Mouse (Mus musculus) frontal cortex, postnatal 10 days (tissue): ENCODE measurements around the gene Slc25a33.

Experiments used
- DNase-seq, 2 experiments: peaks; one replicate each; pipeline ENCODE4 v3.0.0; 2022; ENCODE audit warnings: low spot score in 2 of 2, mixed read lengths in 1 of 2

Slc25a33 gene

DNA sequence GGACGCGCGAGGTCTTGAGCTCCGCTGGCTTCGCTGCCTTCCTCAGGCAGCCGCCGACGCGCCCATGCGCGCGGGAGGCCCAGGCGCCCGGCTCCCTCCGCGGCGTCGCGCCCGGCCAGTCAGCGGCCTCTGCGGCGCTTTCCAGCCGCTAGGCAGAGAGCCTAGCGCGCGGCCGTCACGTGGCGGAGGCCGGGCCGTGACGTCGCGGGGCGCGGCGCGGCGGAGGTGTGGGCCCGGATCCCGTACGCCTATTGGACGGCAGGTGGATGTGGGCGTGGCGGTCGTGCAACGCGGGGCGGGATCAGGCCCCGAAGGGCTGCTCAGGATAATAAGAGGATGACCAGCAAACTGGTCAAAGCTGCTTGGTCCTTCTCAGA, at the start of gene Slc25a33:
Gene Slc25a33 (minus strand): TSS at position 184 of the 377 bp plus-strand sequence.
- peak; percentile 92 to 94 for DNase-seq

GRCm38 (mm10) chr4:149822586-149823196, 48.6 kb upstream of the Slc25a33 start:
- DNase-seq: no peak

DNA sequence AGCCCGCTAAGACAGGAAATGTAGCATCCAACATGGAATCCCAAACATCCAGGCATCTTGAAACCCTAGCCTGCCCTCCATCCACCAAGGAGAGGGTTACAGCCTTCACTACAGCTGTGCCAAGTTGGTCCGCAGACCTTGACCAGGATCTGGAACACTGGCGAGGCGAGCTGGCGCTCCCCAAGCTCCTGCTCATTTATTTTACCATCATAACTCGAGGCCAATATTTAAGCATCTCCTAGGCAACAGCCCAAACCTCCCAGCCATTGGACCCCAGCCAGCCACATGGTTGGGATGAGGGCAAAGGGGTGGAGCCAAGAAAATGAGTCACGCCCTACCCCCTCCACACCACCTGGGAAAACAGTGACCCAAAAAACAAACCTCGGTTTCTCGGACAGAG, 48.0 kb upstream of the Slc25a33 start:
- DNase-seq: peak in 1 of 2 experiments; percentile 19

GRCm38 (mm10) chr4:149820569-149820968, 46.5 kb upstream of the Slc25a33 start:
- no peak for DNase-seq

DNA sequence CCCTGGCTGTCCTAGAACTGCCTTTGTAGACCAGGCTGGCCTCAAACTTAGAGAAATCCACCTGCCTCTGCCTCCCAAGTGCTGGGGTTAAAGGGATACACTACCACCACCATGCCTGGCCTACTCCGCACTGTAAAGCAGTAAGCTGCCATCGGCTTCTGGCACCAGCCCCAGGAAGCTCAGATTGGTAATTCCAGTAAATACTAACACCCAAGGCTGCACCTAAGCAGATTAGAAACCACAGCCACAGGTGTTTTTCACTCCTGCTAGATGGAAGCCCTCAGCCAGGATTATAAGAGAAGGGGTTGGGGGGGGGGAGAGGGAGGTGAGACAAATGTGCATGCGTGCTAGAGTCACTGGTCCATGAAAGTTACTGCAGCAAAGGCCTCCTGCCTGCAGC, 45.1 kb upstream of the Slc25a33 start:
- DNase-seq: no peak

GRCm38 (mm10) chr4:149816598-149816997, 42.5 kb upstream of the Slc25a33 start:
- no peak for DNase-seq

- DNase-seq: no peak
Measured at GRCm38 (mm10) chr4:149815586-149815985, 41.5 kb upstream of the Slc25a33 start.

GRCm38 (mm10) chr4:149813409-149814184, 39.5 kb upstream of the Slc25a33 start:
- no peak for DNase-seq

DNA sequence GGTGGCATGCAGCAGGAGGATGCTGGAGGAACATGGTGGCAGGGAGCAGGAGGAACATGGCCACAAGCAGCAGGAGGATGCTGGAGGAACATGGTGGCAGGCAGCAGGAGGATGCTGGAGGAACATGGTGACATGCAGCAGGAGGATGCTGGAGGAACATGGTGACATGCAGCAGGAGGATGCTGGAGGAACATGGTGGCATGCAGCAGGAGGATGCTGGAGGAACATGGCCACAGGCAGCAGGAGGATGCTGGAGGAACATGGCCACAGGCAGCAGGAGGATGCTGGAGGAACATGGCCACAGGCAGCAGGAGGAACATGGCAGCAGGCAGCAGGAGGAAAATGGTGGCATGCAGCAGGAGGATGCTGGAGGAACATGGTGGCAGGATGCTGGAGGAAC, 36.3 kb upstream of the Slc25a33 start:
- DNase-seq: peak; percentile 39 to 44

DNA sequence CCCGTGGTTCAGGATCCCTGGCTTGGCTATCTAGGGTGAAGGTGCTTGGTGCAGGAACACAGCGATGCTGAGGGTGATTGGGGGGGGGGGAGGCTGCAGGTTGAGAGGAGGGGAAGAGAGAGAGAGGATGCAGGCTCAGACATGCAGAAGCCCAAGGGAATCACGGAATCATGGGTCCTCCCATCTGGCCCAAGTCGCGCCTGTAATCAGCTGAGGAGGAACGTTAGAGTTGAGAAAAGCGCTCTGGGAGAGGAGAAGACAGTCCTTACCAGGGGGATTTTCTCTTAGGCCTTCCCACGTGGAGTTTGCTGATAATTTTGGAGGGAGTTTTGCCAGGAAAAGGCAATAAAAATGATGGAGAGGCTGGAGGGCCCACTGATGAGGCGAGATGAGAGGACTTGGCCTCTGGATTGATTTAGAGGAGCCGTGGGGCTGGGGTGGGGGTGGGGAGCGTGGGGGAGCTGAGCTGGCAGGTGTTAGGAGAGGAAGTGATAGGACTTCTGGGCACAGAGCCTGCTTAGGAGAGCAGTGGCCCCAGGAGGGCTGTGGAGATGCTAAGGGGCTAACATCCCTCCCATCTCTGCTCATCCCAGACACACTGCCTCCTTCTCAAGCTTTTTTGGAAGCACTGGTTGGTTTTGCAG, 34.6 kb upstream of the Slc25a33 start:
- no peak for DNase-seq

DNA sequence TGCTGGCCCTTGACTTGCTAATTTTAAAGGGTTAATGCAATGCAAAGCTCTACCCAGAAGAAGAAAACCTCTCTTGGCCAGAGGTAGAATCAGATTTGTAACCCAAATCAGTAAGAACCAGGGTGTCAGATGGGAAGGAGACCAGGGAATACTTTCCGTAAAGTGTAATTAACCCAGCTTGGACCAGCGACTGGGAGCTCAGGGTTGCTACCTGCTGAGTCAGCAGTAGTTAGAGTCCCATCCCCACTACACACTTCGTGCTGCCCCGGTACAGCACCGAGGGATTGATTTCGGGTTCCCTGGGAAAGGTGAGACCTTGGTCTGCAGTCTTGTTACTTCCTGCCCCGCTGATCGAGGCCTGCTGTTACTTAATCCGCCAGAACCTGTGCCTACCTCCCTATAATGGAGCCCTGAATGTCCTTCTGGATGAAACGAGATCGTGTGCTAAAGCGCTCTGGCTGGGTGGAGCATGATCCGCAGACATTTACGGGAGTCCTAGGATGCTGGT, 34.0 kb upstream of the Slc25a33 start:
- no peak for DNase-seq

DNA sequence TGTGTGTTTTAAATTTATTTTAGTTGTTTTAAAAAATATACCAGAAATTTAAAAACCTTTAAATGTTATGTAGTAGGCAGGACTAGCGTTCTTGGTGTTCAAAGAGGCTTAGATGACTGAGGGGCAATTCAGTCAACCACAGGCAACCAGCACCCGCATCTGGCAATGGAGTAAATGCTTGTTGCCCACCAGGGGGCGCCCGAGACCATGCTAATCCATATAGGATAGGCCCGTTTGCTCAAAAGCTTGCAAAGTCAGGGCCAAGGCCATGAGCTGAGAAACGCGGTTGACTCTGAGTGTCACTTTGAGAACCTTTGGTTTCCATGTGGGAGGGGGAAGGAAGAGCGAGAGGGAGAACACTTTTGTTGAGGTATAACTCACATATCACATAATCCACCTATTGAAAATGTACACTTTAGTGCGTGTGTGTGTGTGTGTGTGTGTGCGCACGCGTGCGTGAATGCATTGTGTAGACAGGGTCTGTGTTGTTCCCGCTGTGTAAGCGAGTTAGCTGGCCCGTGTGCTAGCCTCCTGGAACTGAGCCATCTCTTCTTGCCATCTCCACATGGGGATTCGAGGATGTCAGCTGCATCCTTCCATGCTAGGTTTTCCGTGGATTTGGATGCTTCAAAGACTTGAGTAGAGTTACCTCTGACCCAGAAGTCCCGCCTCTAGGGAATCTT, 32.8 kb upstream of the Slc25a33 start:
- DNase-seq: peak; percentile 78 to 88

DNA sequence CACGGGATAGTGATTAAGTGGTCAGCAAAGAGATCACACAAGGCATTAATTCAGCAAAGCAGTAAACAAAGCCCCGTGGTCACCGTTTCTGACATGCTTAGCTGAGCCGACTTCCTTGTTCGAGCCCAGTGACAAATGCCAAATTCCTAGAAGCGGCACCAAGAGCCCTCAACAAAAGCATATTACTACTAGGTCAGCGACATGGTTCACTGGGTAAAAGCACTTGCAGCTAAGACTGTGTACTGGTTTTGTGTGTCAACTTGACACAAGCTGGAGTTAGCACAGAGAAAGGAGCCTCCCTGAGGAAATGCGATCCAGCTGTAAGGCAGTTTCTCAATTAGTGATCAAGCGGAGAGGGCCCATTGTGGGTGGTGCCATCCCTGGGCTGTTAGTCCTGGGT, 28.2 kb upstream of the Slc25a33 start:
- no peak for DNase-seq

GRCm38 (mm10) chr4:149800576-149800975, 26.5 kb upstream of the Slc25a33 start:
- DNase-seq: no peak

DNA sequence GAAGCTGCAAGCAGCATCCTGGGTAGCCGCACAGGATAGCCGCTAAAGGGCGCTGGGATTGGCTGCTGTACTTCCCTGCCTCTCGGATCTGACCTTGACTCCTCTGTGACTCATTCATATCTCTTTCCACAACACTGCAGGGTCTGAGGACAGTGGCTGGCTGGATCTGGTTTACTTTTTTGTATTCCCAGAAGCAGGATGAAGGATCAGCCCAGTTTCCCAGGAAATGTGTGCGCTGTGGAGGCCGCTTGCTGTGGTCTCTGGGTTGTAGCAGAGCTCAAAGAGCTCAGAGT, 26.0 kb upstream of the Slc25a33 start:
- DNase-seq: no peak

- DNase-seq: no peak
Measured at GRCm38 (mm10) chr4:149799346-149800171, 25.5 kb upstream of the Slc25a33 start.

DNA sequence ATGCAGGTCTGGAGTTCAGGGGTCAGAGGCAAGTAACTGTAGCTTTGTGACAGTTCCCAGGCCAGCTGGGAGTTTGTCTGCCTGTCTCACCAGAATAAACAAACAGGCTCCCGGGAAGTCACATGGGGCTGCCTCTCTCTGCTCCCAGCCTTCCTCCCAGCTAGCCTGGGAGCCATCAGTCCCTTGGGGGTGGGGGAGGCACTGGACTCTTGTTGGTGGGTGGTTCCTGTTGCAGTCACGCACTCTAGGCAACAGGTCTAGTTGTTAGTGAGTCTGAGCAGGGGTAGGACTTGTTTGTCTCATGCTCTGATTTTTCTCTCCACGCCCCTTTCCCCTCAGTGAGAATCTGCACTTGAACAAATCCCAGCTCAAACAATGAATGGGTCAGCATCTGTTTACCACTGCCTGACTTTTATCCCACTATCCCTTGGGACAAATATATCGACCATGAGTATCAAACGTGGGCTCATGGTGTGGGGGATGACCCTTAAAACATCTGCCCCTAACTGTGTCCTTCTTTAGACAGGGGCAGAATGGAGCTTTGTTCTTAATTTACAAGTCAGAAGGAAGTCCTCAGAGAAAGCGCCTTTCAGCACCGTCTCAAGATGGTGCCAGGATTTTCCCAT, 24.7 kb upstream of the Slc25a33 start:
- DNase-seq: no peak

DNA sequence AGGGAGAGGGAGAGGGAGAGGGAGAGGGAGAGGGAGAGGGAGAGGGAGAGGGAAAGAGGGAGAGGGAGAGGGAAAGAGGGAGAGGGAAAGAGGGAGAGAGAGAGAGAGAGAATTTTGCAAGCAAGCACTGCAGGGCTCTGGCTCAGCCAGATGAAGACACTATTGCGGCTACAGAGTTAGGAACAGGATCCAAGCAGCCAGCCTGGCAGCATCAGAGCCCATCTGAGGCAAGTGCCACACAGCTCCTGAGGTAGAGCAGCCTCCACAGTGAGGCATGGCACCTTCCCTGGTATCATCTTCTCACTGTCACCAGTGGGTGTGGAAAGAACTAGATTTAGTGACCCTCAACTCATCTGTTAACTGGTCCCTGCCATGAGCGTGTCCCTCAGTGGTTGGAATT, 24.0 kb upstream of the Slc25a33 start:
- no peak for DNase-seq

- DNase-seq: no peak
Measured at GRCm38 (mm10) chr4:149797220-149797610, 23.1 kb upstream of the Slc25a33 start.

DNA sequence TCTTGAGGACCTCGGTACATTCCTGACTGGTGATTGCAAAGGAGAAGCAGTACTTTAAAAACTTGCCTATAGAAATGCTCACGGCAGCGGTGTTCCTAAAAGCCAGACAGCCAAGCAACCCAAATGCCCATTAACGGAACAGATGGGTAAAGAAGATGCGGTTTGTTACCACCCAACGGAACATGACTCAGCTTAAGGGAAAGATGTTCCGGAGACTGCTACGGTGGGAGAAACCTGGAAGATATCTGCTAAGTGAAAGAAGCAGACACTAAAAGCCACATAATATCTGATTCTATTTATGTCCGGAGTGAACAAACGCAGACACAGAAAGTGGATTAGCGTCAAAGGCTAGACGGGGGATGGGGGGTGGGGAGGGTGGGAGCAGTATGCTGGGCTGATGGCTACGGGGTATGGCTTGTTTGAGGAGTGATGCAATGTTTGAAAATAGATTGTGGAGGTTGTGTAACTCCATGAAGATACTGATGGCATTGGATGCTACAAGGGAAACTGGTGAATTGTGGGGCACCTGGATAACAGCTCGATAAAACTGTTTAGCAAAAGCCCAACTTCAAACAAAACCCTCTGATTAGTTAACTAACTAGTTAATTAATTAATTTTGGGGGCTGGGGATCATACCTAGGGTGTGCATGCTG, 22.6 kb upstream of the Slc25a33 start:
- DNase-seq: no peak
